Mouse (Mus musculus) gastrocnemius, postnatal 4 days (tissue): Measurements from ENCODE around the gene Gm21954. TPM values are rescaled to one million over a fixed set of nuclear protein-coding genes. Genes with fewer than 3 reads are reported as not detected.
A peak's percentile ranks its signal among the peaks of the same experiment; 100 is the strongest.

Experiments
- DNase-seq, 2 experiments: peaks; one replicate each; pipeline ENCODE4 v3.0.0; 2021 to 2022; ENCODE audit warnings: low spot score in 2 of 2, mixed read lengths in 2 of 2
- total RNA-seq, 2 experiments: library from RNA; stranded (reverse); gene quantifications; 2 replicates each; pipeline ENCODE4 v1.2.3; 2021

Gene Gm21954
- total RNA-seq, 2 experiments from 2014 or later, result not detected

DNA sequence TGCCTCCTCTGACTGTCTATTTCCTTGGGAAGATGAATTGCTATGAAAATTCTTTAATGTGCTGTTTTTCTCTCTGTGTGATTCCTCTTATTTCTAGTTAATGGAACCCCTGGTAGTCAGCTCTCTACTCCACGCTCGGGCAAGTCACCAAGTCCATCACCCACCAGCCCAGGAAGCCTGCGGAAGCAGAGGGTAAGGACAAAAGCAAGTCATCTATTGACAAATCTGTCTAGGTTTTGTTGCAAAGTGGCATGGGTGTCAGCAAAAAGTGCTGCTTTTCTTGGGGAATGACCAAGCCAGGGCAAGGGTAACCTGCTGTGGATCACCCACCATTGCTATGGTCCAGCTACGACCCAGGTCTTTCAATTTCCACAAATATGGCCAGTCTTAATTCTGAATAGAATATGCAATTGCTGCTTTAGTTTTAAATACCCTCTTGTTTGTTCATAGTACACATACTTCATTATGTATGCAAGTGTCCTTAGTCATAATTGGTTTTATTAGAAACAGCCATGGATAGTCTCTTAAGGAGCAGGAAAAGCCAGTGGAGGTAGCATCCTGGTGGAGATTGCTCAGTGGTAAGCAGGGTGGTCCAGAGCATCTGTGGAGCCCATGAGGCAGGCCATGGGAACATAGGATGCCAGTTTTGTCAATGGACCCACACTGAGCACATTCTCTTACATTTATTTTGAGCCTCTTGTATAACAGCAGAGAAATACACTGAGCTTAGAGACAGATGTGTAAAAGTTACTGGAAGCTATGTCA, 8.9 kb downstream of the Gm21954 start:
- no peak for DNase-seq

DNA sequence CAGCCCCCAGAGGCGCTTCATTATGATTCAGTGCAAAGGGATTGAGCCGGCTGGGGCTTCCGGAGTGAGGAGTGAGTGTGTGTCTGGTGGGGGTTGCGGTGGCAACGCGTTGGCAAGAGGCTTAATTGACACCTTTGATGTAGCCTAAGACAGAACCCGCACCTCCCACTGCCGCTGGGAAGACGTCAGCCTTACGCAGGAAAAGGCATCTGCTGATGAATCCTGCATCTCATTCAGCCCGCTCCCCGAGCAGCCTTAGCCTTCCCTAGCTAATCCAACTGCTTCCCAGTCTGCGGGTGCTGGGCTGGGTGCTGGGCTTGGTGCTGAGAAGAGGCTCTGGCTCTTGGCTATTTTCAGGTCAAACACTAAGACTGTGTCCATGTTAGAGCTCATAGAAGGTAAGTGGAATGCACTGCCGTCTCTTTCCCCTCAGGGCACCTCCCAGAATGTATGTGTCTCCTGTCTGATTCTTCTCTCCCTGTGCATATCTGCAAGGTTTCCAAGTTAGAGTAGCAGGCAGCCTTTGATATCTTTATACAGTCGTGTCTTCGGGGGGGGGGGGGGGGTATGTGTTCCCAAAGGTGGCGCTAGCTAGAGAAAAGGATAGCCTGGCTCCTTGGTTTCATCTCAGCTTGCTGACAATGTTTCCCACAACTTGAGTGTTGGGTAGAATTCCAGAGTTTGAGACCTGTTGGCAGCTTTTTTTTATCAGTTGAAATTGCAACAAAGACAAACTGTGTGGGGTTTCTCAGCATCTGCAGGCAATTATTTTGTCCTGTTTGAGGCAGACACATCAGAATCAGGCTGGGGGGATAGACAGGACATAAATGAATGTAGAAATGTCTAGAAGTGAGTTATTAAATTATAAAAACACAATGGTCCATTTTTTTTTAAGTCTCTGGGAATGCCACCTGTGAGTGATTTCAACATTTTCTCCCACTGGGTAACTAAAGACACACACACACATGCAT, 10.0 kb downstream of the Gm21954 start:
- DNase-seq, result no peak

GRCm38 (mm10) chr3:55461092-55461491, 10.9 kb downstream of the Gm21954 start:
- DNase-seq, result no peak

GRCm38 (mm10) chr3:55452464-55452863, 19.5 kb downstream of the Gm21954 start:
- no peak for DNase-seq

DNA sequence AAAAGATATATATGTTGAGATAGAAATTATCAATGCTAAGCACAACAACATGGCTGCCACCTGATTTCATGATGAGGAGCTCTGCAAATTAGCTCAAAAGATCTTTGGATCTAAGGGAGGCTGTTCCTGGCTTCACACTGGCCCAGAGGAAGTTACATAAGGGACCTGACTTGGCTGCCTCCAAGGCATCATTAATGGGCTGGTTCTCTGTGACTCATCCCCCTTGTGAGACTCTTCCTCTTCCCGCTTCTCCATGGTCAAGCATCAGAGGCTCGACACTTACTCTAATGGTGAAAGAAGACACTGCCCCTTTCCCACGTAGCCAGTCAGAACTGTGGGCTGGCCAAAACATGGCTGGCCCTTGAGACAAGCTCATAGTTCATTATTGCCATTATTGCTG, 20.1 kb downstream of the Gm21954 start:
- DNase-seq, result no peak

DNA sequence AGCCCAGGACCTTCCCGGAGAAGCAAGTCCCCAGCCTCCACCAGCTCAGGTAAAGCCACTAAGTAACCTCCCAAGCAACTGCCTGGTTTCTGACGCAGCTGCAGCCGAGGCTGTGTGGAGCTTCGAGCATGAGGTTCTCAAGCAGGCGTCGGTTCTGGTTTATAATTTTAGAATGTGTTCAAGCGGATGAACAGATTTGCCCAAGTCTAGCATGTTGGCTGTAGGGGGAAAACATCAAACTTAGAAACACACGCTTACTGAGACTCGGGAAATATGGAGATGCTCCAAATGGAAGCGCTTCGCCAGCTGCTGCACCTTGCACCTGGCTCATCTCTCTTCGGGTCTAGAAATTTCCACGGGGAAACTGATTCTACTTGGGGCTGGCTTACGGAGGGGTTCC, 21.0 kb downstream of the Gm21954 start:
- DNase-seq, result no peak

DNA sequence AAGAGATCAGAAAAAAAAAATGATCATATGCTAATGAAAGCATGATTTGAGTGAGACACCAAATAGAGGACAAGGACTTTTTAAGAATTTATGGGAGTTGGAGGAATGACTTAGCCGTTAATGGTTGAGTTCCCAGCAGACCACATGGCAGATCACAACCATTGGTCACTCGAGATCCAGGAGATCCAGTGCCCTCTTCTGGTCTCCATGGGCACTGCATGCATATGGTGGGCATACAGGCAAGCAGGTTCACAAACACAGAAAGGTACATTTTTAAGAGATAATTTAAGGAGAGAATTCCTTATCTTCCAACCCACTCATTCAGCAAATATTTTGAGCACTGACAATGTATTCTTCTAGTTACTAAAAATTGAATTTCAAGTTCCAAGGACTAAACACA, 22.9 kb downstream of the Gm21954 start:
- no peak for DNase-seq

- DNase-seq, result no peak
Observed at GRCm38 (mm10) chr3:55447486-55448460, 24.2 kb downstream of the Gm21954 start.

GRCm38 (mm10) chr3:55446681-55447080, 25.3 kb downstream of the Gm21954 start:
- DNase-seq, result no peak

DNA sequence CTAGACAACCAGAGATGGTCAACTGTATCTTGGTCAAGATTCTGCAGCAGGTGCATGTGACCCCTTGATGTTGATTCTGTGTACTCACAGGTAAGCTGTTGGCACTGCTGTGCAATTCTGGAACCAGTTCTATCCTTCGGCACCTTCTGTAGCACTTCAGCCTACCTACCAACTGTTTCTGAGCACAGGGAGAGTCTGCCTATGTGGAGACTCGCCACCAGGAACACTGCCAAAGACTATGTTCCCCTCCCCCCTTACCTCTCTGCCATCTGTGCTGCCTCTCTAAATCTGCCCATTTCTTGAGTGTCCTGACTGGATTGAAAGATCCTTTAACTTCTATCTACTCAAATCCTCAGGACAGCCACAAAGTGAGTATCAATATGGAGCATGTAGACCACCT, 28.3 kb downstream of the Gm21954 start:
- DNase-seq, result no peak

GRCm38 (mm10) chr3:55443271-55443670, 28.7 kb downstream of the Gm21954 start:
- DNase-seq, result no peak

DNA sequence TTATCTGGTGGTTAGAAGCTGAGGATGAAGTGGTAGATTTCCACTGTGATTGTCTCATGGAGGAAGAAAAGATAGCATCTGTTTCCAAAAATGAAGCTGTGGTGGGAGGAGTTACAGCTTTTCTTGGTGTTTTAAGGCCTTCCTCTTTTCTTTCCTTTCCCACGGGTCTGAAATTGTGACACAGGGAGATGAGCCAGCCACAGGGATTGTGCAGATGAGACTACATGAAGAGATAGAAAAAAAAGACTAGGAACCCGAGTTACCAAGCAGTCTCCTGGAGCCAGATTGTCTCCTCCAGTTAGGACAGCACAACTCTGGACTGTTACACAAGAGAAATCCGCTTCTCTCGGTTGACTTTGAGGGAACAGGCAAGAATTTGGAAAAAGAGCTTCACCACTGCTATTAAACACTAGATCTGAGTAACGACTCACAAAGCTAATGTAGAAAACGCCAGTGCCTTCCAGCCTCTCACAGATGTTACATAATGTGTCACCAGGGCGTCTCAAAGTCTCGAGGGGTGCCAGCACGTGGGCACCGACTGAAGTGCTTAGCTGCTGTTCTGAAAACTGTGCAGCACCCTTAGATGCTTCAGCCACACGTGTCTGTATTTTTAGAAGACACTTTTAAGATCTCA, 29.9 kb downstream of the Gm21954 start:
- no peak for DNase-seq

- DNase-seq, result no peak
Observed at GRCm38 (mm10) chr3:55440342-55440741, 31.7 kb downstream of the Gm21954 start.

DNA sequence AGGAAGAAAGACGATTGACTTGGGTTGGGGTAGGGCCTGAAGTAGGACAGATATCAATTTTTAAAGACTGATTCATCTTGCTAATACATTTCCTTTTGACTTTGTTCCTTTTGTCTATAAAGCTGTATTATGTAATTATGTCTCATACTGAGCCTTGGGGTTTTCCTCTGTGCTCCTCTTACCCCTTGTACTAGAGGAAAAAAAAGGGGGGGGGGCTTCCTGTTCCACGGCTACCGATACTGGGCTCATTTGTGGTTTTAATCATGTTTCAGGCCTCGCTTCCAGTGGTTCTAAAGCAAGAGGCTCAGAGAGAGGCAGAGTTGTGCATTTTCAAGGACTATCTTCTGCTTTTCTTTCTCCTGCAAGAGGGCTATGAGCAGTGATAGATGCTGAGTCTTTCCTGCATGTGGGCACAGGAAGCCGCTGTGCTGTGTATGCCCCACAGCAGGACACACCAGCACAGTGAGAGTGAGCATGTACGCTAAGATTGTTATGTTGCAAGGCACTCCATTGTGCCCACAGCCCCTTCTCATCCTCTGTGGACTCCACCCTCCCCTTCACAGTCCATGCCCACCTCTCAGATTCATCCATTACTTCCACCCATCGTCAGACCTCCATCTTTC, 33.1 kb downstream of the Gm21954 start:
- DNase-seq, result no peak

DNA sequence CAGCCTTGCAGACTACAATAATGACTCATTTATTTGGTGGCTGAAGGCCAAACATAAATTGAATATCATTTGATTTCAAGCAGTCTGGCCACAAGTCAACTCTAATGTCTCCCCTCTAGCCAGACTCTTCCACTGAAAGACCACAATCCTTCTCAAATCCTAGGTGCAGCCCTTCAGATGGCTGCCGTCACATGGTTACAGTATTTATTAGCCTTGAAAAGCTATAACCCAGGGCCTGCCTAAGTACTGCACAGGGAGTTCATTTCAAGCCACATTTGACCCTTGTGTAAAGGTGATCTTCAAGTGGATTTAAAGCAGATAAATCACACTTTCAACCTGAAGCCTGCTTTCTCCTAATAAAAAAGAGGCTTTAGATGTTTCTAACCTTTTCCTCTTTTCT, 37.7 kb downstream of the Gm21954 start:
- no peak for DNase-seq

DNA sequence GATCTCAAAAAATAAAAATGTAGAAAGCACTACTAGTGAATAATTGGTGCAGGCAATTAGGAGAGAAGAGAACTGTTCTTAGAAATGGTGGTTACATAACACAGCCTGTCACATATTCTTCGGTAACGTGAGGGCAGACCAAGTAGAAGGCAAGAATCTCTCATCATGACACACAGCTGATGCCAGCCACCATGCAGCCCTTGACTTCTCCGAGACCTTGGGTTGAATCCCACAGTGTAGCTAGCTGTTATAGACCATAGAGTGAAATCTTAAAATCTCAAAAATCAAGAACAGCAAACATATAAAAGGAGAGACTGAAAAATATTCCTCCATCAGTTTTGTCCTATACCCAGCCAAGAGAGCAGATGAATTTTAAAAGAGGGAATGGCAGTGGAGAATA, 40.8 kb downstream of the Gm21954 start:
- no peak for DNase-seq

- no peak for DNase-seq
Observed at GRCm38 (mm10) chr3:55430022-55430549, 41.9 kb downstream of the Gm21954 start.

- peak in 1 of 2 experiments; percentile 24 for DNase-seq
Observed at GRCm38 (mm10) chr3:55423640-55424397, 48.2 kb downstream of the Gm21954 start.
